14 mouse cellular contexts compared by ENCODE assay signal in genomic region chr12:82756756-82757155, GRCm38 (mm10).
DNase-seq lines count a peak whose midpoint lies in the region; ATAC-seq lines count a peak whose summit lies in the region.
"Had no signal": no experiment of that assay in that cellular context is flagged by ENCODE, and none has a peak within 500 bp of the region (broad histone marks: within the 10 kb centered on the region; RNA-seq: fewer than 3 reads in every experiment).

No protein-coding gene starts in this region.

- no peak overlapping the region for H3K27ac ChIP-seq in kidney, embryonic 15.5 days
- no peak overlapping the region for H3K27ac ChIP-seq in forebrain, embryonic 10.5 days
- H3K27ac ChIP-seq: embryonic facial prominence, embryonic 15.5 days; liver, embryonic 12.5 days; midbrain, embryonic 10.5 days had no signal

- no peak overlapping the region for H3K9ac ChIP-seq in kidney, embryonic 15.5 days
- H3K9ac ChIP-seq: embryonic facial prominence, embryonic 15.5 days; liver, embryonic 12.5 days had no signal

- DNase-seq in kidney, postnatal 36 days = no peak
- DNase-seq in right cerebral cortex, adult 18-20 months = peak; percentile 88
- no peak for DNase-seq in right cerebral cortex, postnatal 4 days
- peak; percentile 73 to 85 for DNase-seq in left cerebral cortex, postnatal 14 days (ENCODE audit: low spot score in 2 of 2)
- DNase-seq in forebrain, embryonic 10.5 days (ENCODE audit: extremely low spot score, low spot score) = no peak
- DNase-seq: adrenal gland, postnatal 25 days; cerebellum, adult 18-20 months; spleen, adult 18-20 months had no signal

- no peaks in the 10 kb centered on the region for H3K9me3 ChIP-seq in kidney, embryonic 15.5 days (replicated peaks)
- H3K9me3 ChIP-seq in forebrain, embryonic 10.5 days = no peaks in the 10 kb centered on the region
- H3K9me3 ChIP-seq: embryonic facial prominence, embryonic 15.5 days; liver, embryonic 12.5 days; midbrain, embryonic 10.5 days had no signal

- H3K27me3 ChIP-seq in kidney, embryonic 15.5 days = no peaks in the 10 kb centered on the region
- H3K27me3 ChIP-seq in forebrain, embryonic 10.5 days (ENCODE audit: poor library complexity, severe bottlenecking) = no peaks in the 10 kb centered on the region
- H3K27me3 ChIP-seq: embryonic facial prominence, embryonic 15.5 days; liver, embryonic 12.5 days had no signal

- no peak overlapping the region for H3K4me2 ChIP-seq in kidney, embryonic 15.5 days
- H3K4me2 ChIP-seq: embryonic facial prominence, embryonic 15.5 days; heart, embryonic 11.5 days; liver, embryonic 12.5 days had no signal

- H3K36me3 ChIP-seq in kidney, embryonic 15.5 days = no peaks in the 10 kb centered on the region
- H3K36me3 ChIP-seq in forebrain, embryonic 10.5 days (replicated peaks) = no peaks in the 10 kb centered on the region
- H3K36me3 ChIP-seq: embryonic facial prominence, embryonic 15.5 days; liver, embryonic 12.5 days; midbrain, embryonic 10.5 days had no signal

- intact Hi-C loops in left cerebral cortex, postnatal 14 days (cut with DNase I) = no loop called here

- peaks cover 4% of the 10 kb centered on the region; the same call in 1 of the 2 replicates for H3K4me1 ChIP-seq in kidney, embryonic 15.5 days
- no peaks in the 10 kb centered on the region for H3K4me1 ChIP-seq in forebrain, embryonic 10.5 days
- H3K4me1 ChIP-seq: liver, embryonic 12.5 days; midbrain, embryonic 10.5 days had no signal

- H3K4me3 ChIP-seq in kidney, embryonic 15.5 days (replicated peaks) = no peak overlapping the region
- H3K4me3 ChIP-seq in forebrain, embryonic 10.5 days = no peak overlapping the region
- H3K4me3 ChIP-seq: embryonic facial prominence, embryonic 15.5 days; liver, embryonic 12.5 days; midbrain, embryonic 10.5 days had no signal

- peak; percentile 46; the same call in 1 of the 2 replicates for ATAC-seq in kidney, embryonic 15.5 days (replicated peaks; ENCODE audit: low FRiP score)
- no peak for ATAC-seq in activated CD4-positive, CD25-positive, alpha-beta regulatory T cell, adult 4 months
- ATAC-seq: liver, embryonic 12.5 days had no signal

- 38% methylated on average over 6 of the region's 6 CpGs for WGBS in kidney, embryonic 15.5 days
- WGBS in forebrain, embryonic 10.5 days = 82% methylated on average over 6 of the region's 6 CpGs

Comparison
In these comparisons a context has a peak if more than half of its experiments do, and no peak if none do; other contexts are left out.
1. DNase-seq: peak in right cerebral cortex, adult 18-20 months (single experiment) and left cerebral cortex, postnatal 14 days (2 of 2); none in kidney, postnatal 36 days (0 of 2), right cerebral cortex, postnatal 4 days (single experiment) and forebrain, embryonic 10.5 days (single experiment).